In the genomic region with DNA sequence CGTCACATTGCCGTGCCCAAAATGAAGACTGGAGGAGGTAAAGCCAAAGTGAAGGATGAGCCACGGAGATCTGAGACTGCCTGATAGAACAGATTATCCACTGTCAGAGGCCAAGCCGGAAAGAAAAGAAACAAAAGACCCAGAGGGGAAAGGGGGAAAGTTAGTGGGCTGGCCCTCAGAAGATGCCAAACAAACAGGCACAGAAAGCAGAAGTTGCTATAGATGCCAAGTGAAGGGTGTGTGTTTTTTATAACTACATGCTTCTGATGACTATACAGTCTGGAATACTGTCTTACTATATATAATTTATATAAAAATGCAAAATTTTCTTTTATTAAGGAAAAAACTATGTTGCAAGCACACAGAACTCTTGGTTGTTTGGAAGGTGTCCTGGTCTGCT, we compare ENCODE assay signal across 28 mouse cellular contexts. TPM values are rescaled to one million over a fixed set of nuclear protein-coding genes. Genes with fewer than 3 reads are reported as not detected.
"Had no signal": no experiment of that assay in that cellular context is flagged by ENCODE, and none has a peak within 500 bp of the region (broad histone marks: within the 10 kb centered on the region; RNA-seq: fewer than 3 reads in every experiment).

No protein-coding gene starts in this region.

- H3K9ac ChIP-seq: limb, embryonic 12.5 days; limb, embryonic 13.5 days; limb, embryonic 15.5 days; liver, embryonic 12.5 days; liver, embryonic 13.5 days; liver, embryonic 14.5 days; liver, embryonic 15.5 days; liver, postnatal 0 days; lung, embryonic 14.5 days; lung, embryonic 15.5 days; midbrain, embryonic 12.5 days; midbrain, embryonic 13.5 days; midbrain, embryonic 15.5 days; neural tube, embryonic 12.5 days; neural tube, embryonic 13.5 days had no signal

- H3K9me3 ChIP-seq: limb, embryonic 10.5 days; limb, embryonic 12.5 days; limb, embryonic 13.5 days; limb, embryonic 15.5 days; liver, embryonic 12.5 days; liver, embryonic 13.5 days; liver, embryonic 15.5 days; lung, embryonic 15.5 days; midbrain, embryonic 10.5 days; midbrain, embryonic 12.5 days; midbrain, embryonic 13.5 days; midbrain, embryonic 15.5 days; neural tube, embryonic 12.5 days; neural tube, embryonic 13.5 days had no signal

- H3K4me1 ChIP-seq: limb, embryonic 10.5 days; limb, embryonic 12.5 days; limb, embryonic 13.5 days; limb, embryonic 15.5 days; liver, embryonic 12.5 days; liver, embryonic 13.5 days; liver, embryonic 15.5 days; lung, embryonic 15.5 days; midbrain, embryonic 10.5 days; midbrain, embryonic 12.5 days; midbrain, embryonic 13.5 days; midbrain, embryonic 15.5 days; neural tube, embryonic 12.5 days; neural tube, embryonic 13.5 days had no signal

- H3K27ac ChIP-seq: limb, embryonic 10.5 days; limb, embryonic 12.5 days; limb, embryonic 13.5 days; limb, embryonic 15.5 days; liver, embryonic 12.5 days; liver, embryonic 13.5 days; liver, embryonic 14.5 days; liver, embryonic 15.5 days; lung, embryonic 15.5 days; macrophage; midbrain, embryonic 10.5 days; midbrain, embryonic 12.5 days; midbrain, embryonic 13.5 days; midbrain, embryonic 15.5 days; neural tube, embryonic 12.5 days; neural tube, embryonic 13.5 days had no signal

- H3K27me3 ChIP-seq: limb, embryonic 12.5 days; limb, embryonic 13.5 days; limb, embryonic 15.5 days; liver, embryonic 12.5 days; liver, embryonic 13.5 days; liver, embryonic 15.5 days; lung, embryonic 15.5 days; midbrain, embryonic 12.5 days; midbrain, embryonic 13.5 days; midbrain, embryonic 15.5 days; neural tube, embryonic 12.5 days; neural tube, embryonic 13.5 days had no signal

- DNase-seq: liver; liver, embryonic 13.5 days; liver, postnatal 0 days; midbrain, embryonic 14.5 days had no signal

- H3K4me2 ChIP-seq: limb, embryonic 12.5 days; limb, embryonic 13.5 days; limb, embryonic 15.5 days; liver, embryonic 11.5 days; liver, embryonic 12.5 days; liver, embryonic 13.5 days; liver, embryonic 15.5 days; lung, embryonic 14.5 days; lung, embryonic 15.5 days; midbrain, embryonic 11.5 days; midbrain, embryonic 12.5 days; midbrain, embryonic 13.5 days; midbrain, embryonic 15.5 days; neural tube, embryonic 12.5 days; neural tube, embryonic 13.5 days had no signal

- H3K36me3 ChIP-seq: limb, embryonic 10.5 days; limb, embryonic 12.5 days; limb, embryonic 13.5 days; limb, embryonic 15.5 days; liver, embryonic 12.5 days; liver, embryonic 13.5 days; liver, embryonic 15.5 days; lung, embryonic 15.5 days; midbrain, embryonic 10.5 days; midbrain, embryonic 12.5 days; midbrain, embryonic 13.5 days; midbrain, embryonic 15.5 days; neural tube, embryonic 12.5 days; neural tube, embryonic 13.5 days had no signal

- ATAC-seq: liver, embryonic 12.5 days; liver, postnatal 0 days; midbrain, embryonic 13.5 days; midbrain, embryonic 15.5 days had no signal

- H3K4me3 ChIP-seq: limb, embryonic 10.5 days; limb, embryonic 12.5 days; limb, embryonic 13.5 days; limb, embryonic 15.5 days; liver, embryonic 12.5 days; liver, embryonic 13.5 days; liver, embryonic 15.5 days; lung, embryonic 15.5 days; megakaryocyte, embryonic 14.5 days; midbrain, embryonic 10.5 days; midbrain, embryonic 12.5 days; midbrain, embryonic 13.5 days; midbrain, embryonic 15.5 days; myocyte; neural tube, embryonic 12.5 days; neural tube, embryonic 13.5 days had no signal

RNA-seq across cellular contexts. Expression of a gene that starts 31.7 kb away (rescaled TPM):
- total RNA-seq: megakaryocyte, adult 5-6 weeks; megakaryocyte-erythroid progenitor cell, adult 5-6 weeks; monocyte, adult 5-6 weeks had no signal
- polyA plus RNA-seq: liver, adult 2 months; macrophage had no signal

RNA-seq across cellular contexts. Expression of a gene that starts 51.7 kb away (rescaled TPM):
- total RNA-seq: megakaryocyte, adult 5-6 weeks; monocyte, adult 5-6 weeks had no signal
- polyA plus RNA-seq: liver, adult 2 months had no signal
